Mouse (Mus musculus) forebrain, postnatal 0 days (tissue): ENCODE data around the gene Stac2. TPM values are rescaled to one million over a fixed set of nuclear protein-coding genes. Genes with fewer than 3 reads are reported as not detected.
A peak's percentile ranks its signal among the peaks of the same experiment; 100 is the strongest.

ENCODE experiments used
- ATAC-seq: fragments of 200-750 bp; cut with Nextera tagmentation; 2 replicates; pipeline ENCODE4 v1.8.0; 2017; ENCODE audit warnings: mild to moderate bottlenecking, moderate library complexity
- DNase-seq: peaks from one replicate; pipeline ENCODE4 v3.0.0-alpha.2; 2015
- H3K27ac ChIP-seq: fragments of 300-500 bp; sonication (generic); 2 replicates; pipeline ENCODE4 v1.5.1; 2014; ENCODE audit warnings: low read depth, mild to moderate bottlenecking, antibody characterized with exemption, low read length, moderate library complexity, mixed read lengths
- H3K27me3 ChIP-seq: fragments of 300-500 bp; sonication (generic); 2 replicates; pipeline ENCODE4 v1.6.1; 2014; ENCODE audit warnings: mild to moderate bottlenecking, low read length, mixed read lengths; ENCODE audit not compliant: insufficient read depth
- H3K36me3 ChIP-seq: fragments of 300-500 bp; sonication (generic); 2 replicates; pipeline ENCODE4 v1.6.1; 2014; ENCODE audit warnings: mild to moderate bottlenecking, moderate library complexity; ENCODE audit not compliant: insufficient read depth
- H3K4me1 ChIP-seq: fragments of 300-500 bp; sonication (generic); 2 replicates; pipeline ENCODE4 v1.6.1; 2014; ENCODE audit warnings: antibody characterized with exemption; ENCODE audit not compliant: insufficient read depth
- H3K4me2 ChIP-seq: fragments of 300-500 bp; sonication (generic); 2 replicates; pipeline ENCODE4 v1.6.1; 2014; ENCODE audit warnings: low read depth, mild to moderate bottlenecking, moderate library complexity
- H3K4me3 ChIP-seq: fragments of 300-500 bp; sonication (generic); 2 replicates; pipeline ENCODE4 v1.5.1; 2014; ENCODE audit warnings: low read depth, low read length, mixed read lengths
- H3K9ac ChIP-seq: fragments of 300-500 bp; sonication (generic); 2 replicates; pipeline ENCODE4 v1.6.1; 2014; ENCODE audit warnings: mild to moderate bottlenecking
- H3K9me3 ChIP-seq: fragments of 300-500 bp; sonication (generic); 2 replicates; pipeline ENCODE4 v1.6.1; 2016; ENCODE audit warnings: low read length
- CTCF ChIP-seq: sonication (generic); IDR thresholded peaks from 2 replicates; pipeline ENCODE4 v1.5.1; 2016; ENCODE audit warnings: antibody characterized with exemption, control low read depth, low read depth
- WGBS: fragments of 180-500 bp; shearing (Covaris S2); extraction: QIAGEN DNeasy Blood & Tissue Kit; methylation state at CpG from one replicate; pipeline ENCODE4 v1.1.7; 2014; 5-methylcytosine and 5-hydroxymethylcytosine counted together
- polyA plus RNA-seq: library from polyadenylated mRNA; unstranded; fragments of >200 nt; fragmentation: Nextera tagmentation; extraction: Ambion mirVana; gene quantifications from 2 replicates; pipeline ENCODE4 v1.2.1, GENCODE M21; 2015
- total RNA-seq: library from RNA; depleted of rRNA; stranded (reverse); fragments of >200 nt; gene quantifications from 2 replicates; pipeline ENCODE4 v1.2.3, GENCODE M21; 2014

Stac2 gene
- total and polyA plus RNA-seq, 2 experiments from 2014 or later, result 2.0 to 2.8 TPM

DNA sequence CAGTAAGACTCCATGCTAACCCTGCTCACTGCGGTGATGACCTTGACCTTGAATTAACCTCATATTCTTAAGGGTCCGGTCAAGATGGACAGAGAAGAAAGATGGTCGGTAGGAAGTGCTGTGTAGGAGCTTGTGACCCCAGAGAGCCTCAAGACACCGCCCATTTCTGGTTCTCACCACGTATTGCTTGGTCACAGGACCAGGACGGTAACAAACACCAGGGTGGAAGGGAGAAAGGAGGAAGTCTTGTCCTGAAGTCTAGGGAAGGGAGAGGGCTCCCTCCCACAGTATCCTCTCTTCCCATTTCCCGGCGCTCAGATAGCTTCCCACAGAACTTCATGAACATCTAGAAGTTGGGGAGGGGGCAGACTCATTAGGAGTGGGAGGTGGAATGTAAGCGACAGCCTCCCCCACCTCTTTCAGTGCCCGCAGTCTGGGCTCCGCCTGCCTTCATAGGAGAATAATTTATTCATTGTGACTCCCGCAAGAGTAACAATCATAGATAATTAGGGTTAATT lies 1.6 kb downstream of the Stac2 start:
- peak; percentile 53; the same call in 1 of the 2 replicates for ATAC-seq
- no peak for DNase-seq
- no peaks in the 10 kb centered on the region; the same call in 1 of the 2 replicates for H3K4me1 ChIP-seq
- WGBS, result 10% methylated on average over 12 of the region's 12 CpGs
- H3K4me3 ChIP-seq, result peak overlapping the region; percentile 48
- peaks cover 17% of the 10 kb centered on the region for H3K27me3 ChIP-seq
- TF ChIP-seq CTCF, result no peak
- no peaks in the 10 kb centered on the region for H3K9me3 ChIP-seq
- peak overlapping the region; percentile 58; the same call in 1 of the 2 replicates for H3K9ac ChIP-seq
- peak overlapping the region; percentile 66 for H3K4me2 ChIP-seq
- H3K36me3 ChIP-seq, result no peaks in the 10 kb centered on the region
- H3K27ac ChIP-seq, result no peak overlapping the region

GRCm38 (mm10) chr11:98050940-98051339 lies 2.3 kb downstream of the Stac2 start:
- Histone ChIP-seq H3K4me1 (no peaks in the 10 kb centered on the region; the same call in 1 of the 2 replicates), H3K36me3 (no peaks in the 10 kb centered on the region), H3K4me3 (no peak overlapping the region), H3K27ac (no peak overlapping the region), H3K9me3 (no peaks in the 10 kb centered on the region), H3K4me2 (no peak overlapping the region), H3K27me3 (peaks cover 17% of the 10 kb centered on the region), H3K9ac (no peak overlapping the region)
- TF ChIP-seq CTCF, result no peak
- DNase-seq (no peak), ATAC-seq (no peak)
- 22% methylated on average over 1 of the region's 2 CpGs for WGBS

DNA sequence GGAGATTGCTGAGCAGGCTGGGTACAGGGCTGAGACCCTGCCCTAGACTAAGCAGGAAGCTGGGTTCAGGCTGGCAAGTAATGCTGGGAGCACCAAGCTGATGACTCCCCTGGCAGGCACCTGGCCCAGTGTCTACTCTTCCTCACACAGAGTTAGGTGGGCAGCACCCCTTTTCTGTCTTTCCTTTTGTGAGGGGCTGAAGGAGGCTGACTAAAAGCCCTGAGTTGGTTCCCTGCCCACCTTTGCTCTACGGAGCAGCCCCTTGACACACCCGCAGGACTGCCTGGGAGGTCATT lies 2.8 kb downstream of the Stac2 start:
- no peak for ATAC-seq
- Histone ChIP-seq H3K4me2 (no peak overlapping the region), H3K9me3 (no peaks in the 10 kb centered on the region), H3K36me3 (no peaks in the 10 kb centered on the region), H3K27ac (no peak overlapping the region), H3K4me1 (no peaks in the 10 kb centered on the region; the same call in 1 of the 2 replicates), H3K4me3 (no peak overlapping the region), H3K27me3 (peaks cover 16% of the 10 kb centered on the region), H3K9ac (no peak overlapping the region)
- no peak for DNase-seq
- WGBS, result 12% methylated on average over 2 of the region's 2 CpGs
- TF ChIP-seq CTCF, result no peak

DNA sequence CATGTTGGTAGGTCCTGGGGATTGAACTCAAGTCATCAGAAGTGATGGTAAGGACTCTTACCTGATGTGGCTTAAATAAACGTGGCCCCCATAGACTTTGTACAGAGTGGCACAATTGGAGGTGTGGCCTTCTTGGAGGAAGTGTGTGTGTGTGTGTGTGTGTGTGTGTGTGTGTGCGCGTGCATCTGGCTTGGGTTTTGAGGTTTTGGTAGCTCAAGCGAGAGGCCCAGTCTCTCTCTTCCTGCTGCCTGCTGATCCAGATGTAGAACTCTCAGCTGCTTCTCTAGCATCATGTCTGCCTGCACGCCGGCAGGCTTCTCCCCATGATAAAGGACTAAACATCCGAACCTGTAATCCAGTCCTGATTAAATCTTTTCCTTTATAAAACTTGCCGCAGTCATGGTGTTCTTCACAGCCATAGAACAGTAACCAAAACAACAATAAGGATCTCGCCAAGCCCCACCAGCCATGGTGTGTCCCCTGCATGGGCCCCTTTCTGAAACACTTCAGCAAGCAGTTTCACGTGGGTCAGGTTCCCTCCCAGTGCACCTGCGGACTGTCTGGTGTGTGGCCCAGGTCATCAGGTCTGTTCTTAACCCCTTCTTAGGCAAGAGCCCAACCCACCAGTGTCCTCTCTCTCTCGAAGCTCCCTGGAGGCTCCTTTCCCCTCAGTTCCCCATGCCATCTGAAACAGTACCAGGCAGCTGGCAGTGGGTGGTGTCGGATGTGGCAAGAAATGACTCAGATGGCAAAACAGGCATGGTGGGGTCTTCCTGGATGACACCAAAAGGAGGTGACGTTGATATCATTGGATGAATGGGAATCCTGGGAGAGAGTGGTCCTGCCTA lies 3.4 kb downstream of the Stac2 start:
- ATAC-seq, result no peak
- Histone ChIP-seq H3K27ac (no peak overlapping the region), H3K4me2 (no peak overlapping the region), H3K27me3 (peaks cover 15% of the 10 kb centered on the region), H3K4me1 (no peaks in the 10 kb centered on the region; the same call in 1 of the 2 replicates), H3K4me3 (no peak overlapping the region), H3K36me3 (no peaks in the 10 kb centered on the region), H3K9me3 (no peaks in the 10 kb centered on the region), H3K9ac (no peak overlapping the region)
- WGBS, result 66% methylated on average over 14 of the region's 14 CpGs
- DNase-seq, result no peak
- TF ChIP-seq CTCF, result no peak

- Histone ChIP-seq H3K4me2 (no peak overlapping the region), H3K4me3 (no peak overlapping the region), H3K27me3 (peaks cover 11% of the 10 kb centered on the region), H3K4me1 (no peaks in the 10 kb centered on the region; the same call in 1 of the 2 replicates), H3K9me3 (no peaks in the 10 kb centered on the region), H3K27ac (peak overlapping the region; percentile 29; the same call in 1 of the 2 replicates), H3K9ac (no peak overlapping the region), H3K36me3 (no peaks in the 10 kb centered on the region)
- ATAC-seq (peak; percentile 76), DNase-seq (peak; percentile 82)
- TF ChIP-seq CTCF, result no peak
- WGBS, result 38% methylated on average over 4 of the region's 4 CpGs
Measured at GRCm38 (mm10) chr11:98047745-98048144, 5.5 kb downstream of the Stac2 start.

DNA sequence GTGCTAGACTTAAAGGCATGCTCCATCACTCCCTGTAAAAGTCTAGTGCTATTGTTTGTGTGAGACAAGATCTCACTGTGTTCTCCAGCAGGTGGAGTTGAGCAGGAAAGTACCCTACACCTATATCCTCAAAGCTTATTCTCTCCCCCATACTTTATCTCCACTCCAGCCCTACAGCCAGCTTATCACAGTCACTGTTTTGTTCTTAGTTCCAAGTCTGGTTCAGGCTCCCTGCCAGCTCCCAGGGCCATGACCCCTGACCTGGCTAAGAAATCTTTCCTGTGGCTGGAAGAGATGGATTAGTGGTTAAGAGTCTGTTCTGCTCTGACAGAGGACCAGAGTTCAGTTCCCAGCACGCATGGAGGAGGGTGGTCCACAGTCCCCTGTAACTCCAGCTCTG lies 6.8 kb downstream of the Stac2 start:
- no peaks in the 10 kb centered on the region for H3K36me3 ChIP-seq
- no peak overlapping the region for H3K4me3 ChIP-seq
- peaks cover 3% of the 10 kb centered on the region for H3K27me3 ChIP-seq
- no peaks in the 10 kb centered on the region for H3K9me3 ChIP-seq
- DNase-seq (no peak), ATAC-seq (no peak)
- no peaks in the 10 kb centered on the region for H3K4me1 ChIP-seq
- H3K4me2 ChIP-seq, result no peak overlapping the region
- WGBS, result 66% methylated on average over 1 of the region's 1 CpGs
- no peak for TF ChIP-seq CTCF
- no peak overlapping the region for H3K27ac ChIP-seq
- H3K9ac ChIP-seq, result no peak overlapping the region

DNA sequence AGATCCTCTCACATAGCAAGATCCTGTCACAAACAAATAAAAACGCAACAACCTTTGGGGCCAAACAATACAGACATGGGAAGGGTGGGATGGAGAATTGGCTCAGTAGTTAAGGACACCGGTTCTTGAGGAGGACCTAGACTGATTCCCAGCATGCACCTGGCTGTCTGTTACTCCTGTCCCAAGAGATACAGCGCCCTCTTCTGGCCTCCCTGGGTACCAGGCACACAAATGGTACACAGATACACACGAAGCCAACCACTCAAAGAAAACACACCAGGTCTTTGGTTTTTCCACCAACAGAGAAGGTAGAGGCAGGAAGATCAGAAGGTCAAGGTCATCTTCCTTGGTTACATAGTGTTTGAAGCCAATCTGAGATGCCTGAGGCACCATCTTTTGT lies 7.7 kb downstream of the Stac2 start:
- ATAC-seq (no peak), DNase-seq (no peak)
- Histone ChIP-seq H3K9me3 (no peaks in the 10 kb centered on the region), H3K27me3 (no peaks in the 10 kb centered on the region; the same call in 1 of the 2 replicates), H3K4me2 (no peak overlapping the region), H3K4me3 (no peak overlapping the region), H3K9ac (no peak overlapping the region), H3K4me1 (no peaks in the 10 kb centered on the region), H3K36me3 (no peaks in the 10 kb centered on the region), H3K27ac (no peak overlapping the region)
- 71% methylated on average over 4 of the region's 4 CpGs for WGBS
- no peak for TF ChIP-seq CTCF
